Mouse (Mus musculus): ENCODE results near the gene Tnrc18. TPM values are rescaled to one million over a fixed set of nuclear protein-coding genes. Genes with fewer than 3 reads are reported as not detected.

The Tnrc18 gene
- polyA plus RNA-seq, 1 experiment from 2014 or later: 28.1 TPM

GRCm38 (mm10) chr5:142798190-142798589, 19.3 kb downstream of the Tnrc18 start:
- H3K4me3 ChIP-seq (replicated peaks): no peak overlapping the region
- no peaks in the 10 kb centered on the region for H3K9me3 ChIP-seq (replicated peaks)
- H3K4me1 ChIP-seq: peaks cover 64% of the 10 kb centered on the region
- H3K4me2 ChIP-seq: no peak overlapping the region
- 87% methylated on average over 12 of the region's 12 CpGs for WGBS
- no peaks in the 10 kb centered on the region for H3K27me3 ChIP-seq
- ATAC-seq (replicated peaks; ENCODE audit: low FRiP score): no peak
- no peak overlapping the region for H3K27ac ChIP-seq
- H3K36me3 ChIP-seq: peaks cover 15% of the 10 kb centered on the region
- no peak overlapping the region for H3K9ac ChIP-seq

GRCm38 (mm10) chr5:142797620-142798019, 19.8 kb downstream of the Tnrc18 start:
- Histone ChIP-seq H3K4me2 (no peak overlapping the region), H3K27ac (0 out of 2 replicates have a peak overlapping the region, but pooled peaks have one; percentile 19), H3K36me3 (peaks cover 19% of the 10 kb centered on the region), H3K4me3 (replicated peaks) (no peak overlapping the region), H3K27me3 (no peaks in the 10 kb centered on the region), H3K9ac (no peak overlapping the region), H3K9me3 (replicated peaks) (no peaks in the 10 kb centered on the region), H3K4me1 (peaks cover 59% of the 10 kb centered on the region)
- 69% methylated on average over 13 of the region's 13 CpGs for WGBS
- ATAC-seq (replicated peaks; ENCODE audit: low FRiP score): no peak

GRCm38 (mm10) chr5:142796921-142797320, 20.5 kb downstream of the Tnrc18 start:
- peaks cover 53% of the 10 kb centered on the region for H3K4me1 ChIP-seq
- 94% methylated on average over 4 of the region's 4 CpGs for WGBS

GRCm38 (mm10) chr5:142794582-142794981, 22.9 kb downstream of the Tnrc18 start:
- no peak for ATAC-seq (replicated peaks; ENCODE audit: low FRiP score)
- WGBS: 84% methylated on average over 13 of the region's 13 CpGs
- no peaks in the 10 kb centered on the region for H3K27me3 ChIP-seq
- H3K9me3 ChIP-seq (replicated peaks): no peaks in the 10 kb centered on the region
- H3K9ac ChIP-seq: no peak overlapping the region
- no peak overlapping the region for H3K4me2 ChIP-seq
- no peak overlapping the region for H3K27ac ChIP-seq
- H3K4me3 ChIP-seq (replicated peaks): no peak overlapping the region
- H3K36me3 ChIP-seq: peaks cover 28% of the 10 kb centered on the region
- peaks cover 38% of the 10 kb centered on the region for H3K4me1 ChIP-seq

More at GRCm38 (mm10) chr5:142796921-142797320, 20.5 kb downstream of the Tnrc18 start:
- no peak overlapping the region for H3K4me3 ChIP-seq (replicated peaks)
- no peak for ATAC-seq (replicated peaks; ENCODE audit: low FRiP score)
- H3K27me3 ChIP-seq: no peaks in the 10 kb centered on the region
- H3K4me2 ChIP-seq: no peak overlapping the region
- H3K9ac ChIP-seq: no peak overlapping the region
- H3K27ac ChIP-seq: no peak overlapping the region
- no peaks in the 10 kb centered on the region for H3K9me3 ChIP-seq (replicated peaks)
- peaks cover 21% of the 10 kb centered on the region for H3K36me3 ChIP-seq

GRCm38 (mm10) chr5:142794161-142794560, 23.3 kb downstream of the Tnrc18 start:
- no peak for ATAC-seq (replicated peaks; ENCODE audit: low FRiP score)
- 79% methylated on average over 2 of the region's 2 CpGs for WGBS
- H3K36me3 ChIP-seq: peaks cover 32% of the 10 kb centered on the region
- H3K9me3 ChIP-seq (replicated peaks): no peaks in the 10 kb centered on the region
- peaks cover 36% of the 10 kb centered on the region for H3K4me1 ChIP-seq
- no peak overlapping the region for H3K27ac ChIP-seq
- no peak overlapping the region for H3K4me3 ChIP-seq (replicated peaks)
- no peaks in the 10 kb centered on the region for H3K27me3 ChIP-seq
- H3K4me2 ChIP-seq: no peak overlapping the region
- H3K9ac ChIP-seq: no peak overlapping the region

- no peak for ATAC-seq (replicated peaks; ENCODE audit: low FRiP score)
- peaks cover 27% of the 10 kb centered on the region for H3K4me1 ChIP-seq
- 93% methylated on average over 4 of the region's 4 CpGs for WGBS
- no peak overlapping the region for H3K27ac ChIP-seq
- no peak overlapping the region for H3K4me3 ChIP-seq (replicated peaks)
- no peak overlapping the region for H3K9ac ChIP-seq
- H3K27me3 ChIP-seq: no peaks in the 10 kb centered on the region
- H3K36me3 ChIP-seq: peaks cover 48% of the 10 kb centered on the region
- H3K9me3 ChIP-seq (replicated peaks): no peaks in the 10 kb centered on the region
- H3K4me2 ChIP-seq: no peak overlapping the region
Measured at GRCm38 (mm10) chr5:142792594-142792993, 24.9 kb downstream of the Tnrc18 start.

GRCm38 (mm10) chr5:142788279-142788678, 29.2 kb downstream of the Tnrc18 start:
- no peak overlapping the region for H3K4me3 ChIP-seq (replicated peaks)
- H3K36me3 ChIP-seq: peaks cover 67% of the 10 kb centered on the region
- 0 out of 2 replicates have a peak, but pooled peaks cover 3% of the 10 kb centered on the region for H3K9me3 ChIP-seq (replicated peaks)
- 0 out of 2 replicates have a peak, but pooled peaks have one; percentile 16 for ATAC-seq (replicated peaks; ENCODE audit: low FRiP score)
- 84% methylated on average over 22 of the region's 23 CpGs for WGBS
- no peak overlapping the region for H3K4me2 ChIP-seq
- H3K4me1 ChIP-seq: peaks cover 10% of the 10 kb centered on the region
- H3K9ac ChIP-seq: no peak overlapping the region
- no peaks in the 10 kb centered on the region for H3K27me3 ChIP-seq
- H3K27ac ChIP-seq: no peak overlapping the region

GRCm38 (mm10) chr5:142787304-142787905, 30.1 kb downstream of the Tnrc18 start:
- Histone ChIP-seq H3K4me1 (peaks cover 19% of the 10 kb centered on the region), H3K4me3 (replicated peaks) (no peak overlapping the region), H3K4me2 (no peak overlapping the region), H3K9ac (no peak overlapping the region), H3K27me3 (no peaks in the 10 kb centered on the region), H3K27ac (no peak overlapping the region), H3K9me3 (replicated peaks) (0 out of 2 replicates have a peak, but pooled peaks cover 3% of the 10 kb centered on the region), H3K36me3 (peaks cover 70% of the 10 kb centered on the region)
- 85% methylated on average over 37 of the region's 37 CpGs for WGBS
- ATAC-seq (replicated peaks; ENCODE audit: low FRiP score): no peak

GRCm38 (mm10) chr5:142786709-142787108, 30.8 kb downstream of the Tnrc18 start:
- WGBS: 84% methylated on average over 5 of the region's 5 CpGs
- H3K9ac ChIP-seq: no peak overlapping the region
- no peak overlapping the region for H3K4me3 ChIP-seq (replicated peaks)
- no peak overlapping the region for H3K27ac ChIP-seq
- ATAC-seq (replicated peaks; ENCODE audit: low FRiP score): no peak
- H3K36me3 ChIP-seq: peaks cover 74% of the 10 kb centered on the region
- 0 out of 2 replicates have a peak, but pooled peaks cover 3% of the 10 kb centered on the region for H3K9me3 ChIP-seq (replicated peaks)
- peaks cover 21% of the 10 kb centered on the region for H3K4me1 ChIP-seq
- H3K4me2 ChIP-seq: no peak overlapping the region
- H3K27me3 ChIP-seq: no peaks in the 10 kb centered on the region

- WGBS: 91% methylated on average over 3 of the region's 3 CpGs
- no peak overlapping the region for H3K4me2 ChIP-seq
- no peak overlapping the region for H3K27ac ChIP-seq
- H3K4me1 ChIP-seq: peaks cover 24% of the 10 kb centered on the region
- H3K9me3 ChIP-seq (replicated peaks): 0 out of 2 replicates have a peak, but pooled peaks cover 3% of the 10 kb centered on the region
- no peak overlapping the region for H3K4me3 ChIP-seq (replicated peaks)
- peaks cover 78% of the 10 kb centered on the region for H3K36me3 ChIP-seq
- ATAC-seq (replicated peaks; ENCODE audit: low FRiP score): no peak
- no peaks in the 10 kb centered on the region for H3K27me3 ChIP-seq
- H3K9ac ChIP-seq: no peak overlapping the region
Measured at GRCm38 (mm10) chr5:142786215-142786614, 31.2 kb downstream of the Tnrc18 start.

GRCm38 (mm10) chr5:142783142-142783540, 34.3 kb downstream of the Tnrc18 start:
- no peak overlapping the region for H3K9ac ChIP-seq
- 0 out of 2 replicates have a peak, but pooled peaks cover 3% of the 10 kb centered on the region for H3K9me3 ChIP-seq (replicated peaks)
- H3K27me3 ChIP-seq: no peaks in the 10 kb centered on the region
- no peak overlapping the region for H3K4me3 ChIP-seq (replicated peaks)
- 34% methylated on average over 7 of the region's 7 CpGs for WGBS
- ATAC-seq (replicated peaks; ENCODE audit: low FRiP score): peak; percentile 31; the same call in 1 of the 2 replicates
- H3K27ac ChIP-seq: peak overlapping the region; percentile 60
- H3K4me2 ChIP-seq: no peak overlapping the region
- H3K36me3 ChIP-seq: peaks cover 64% of the 10 kb centered on the region
- peaks cover 29% of the 10 kb centered on the region for H3K4me1 ChIP-seq

GRCm38 (mm10) chr5:142782459-142783141, 34.9 kb downstream of the Tnrc18 start:
- no peak overlapping the region for H3K4me3 ChIP-seq (replicated peaks)
- H3K27me3 ChIP-seq: no peaks in the 10 kb centered on the region
- peak overlapping the region; percentile 60 for H3K27ac ChIP-seq
- H3K36me3 ChIP-seq: peaks cover 61% of the 10 kb centered on the region
- H3K4me2 ChIP-seq: no peak overlapping the region
- ATAC-seq (replicated peaks; ENCODE audit: low FRiP score): peak; percentile 46; the same call in 1 of the 2 replicates
- 66% methylated on average over 8 of the region's 8 CpGs for WGBS
- H3K9ac ChIP-seq: no peak overlapping the region
- H3K9me3 ChIP-seq (replicated peaks): 0 out of 2 replicates have a peak, but pooled peaks cover 3% of the 10 kb centered on the region
- H3K4me1 ChIP-seq: peaks cover 29% of the 10 kb centered on the region
